Mouse (Mus musculus) cerebellum, adult 11 months (tissue): ENCODE results near the gene Aldh2.
A peak's percentile ranks its signal among the peaks of the same experiment; 100 is the strongest.
"Not testable (repeated sequence)": the region's sequence is repeated elsewhere in the genome, so short reads cannot be mapped to it uniquely, and the experiment has no call there.

Source experiments
- DNase-seq: peaks from one replicate; pipeline ENCODE4 v3.0.0; 2022

Gene Aldh2

DNA sequence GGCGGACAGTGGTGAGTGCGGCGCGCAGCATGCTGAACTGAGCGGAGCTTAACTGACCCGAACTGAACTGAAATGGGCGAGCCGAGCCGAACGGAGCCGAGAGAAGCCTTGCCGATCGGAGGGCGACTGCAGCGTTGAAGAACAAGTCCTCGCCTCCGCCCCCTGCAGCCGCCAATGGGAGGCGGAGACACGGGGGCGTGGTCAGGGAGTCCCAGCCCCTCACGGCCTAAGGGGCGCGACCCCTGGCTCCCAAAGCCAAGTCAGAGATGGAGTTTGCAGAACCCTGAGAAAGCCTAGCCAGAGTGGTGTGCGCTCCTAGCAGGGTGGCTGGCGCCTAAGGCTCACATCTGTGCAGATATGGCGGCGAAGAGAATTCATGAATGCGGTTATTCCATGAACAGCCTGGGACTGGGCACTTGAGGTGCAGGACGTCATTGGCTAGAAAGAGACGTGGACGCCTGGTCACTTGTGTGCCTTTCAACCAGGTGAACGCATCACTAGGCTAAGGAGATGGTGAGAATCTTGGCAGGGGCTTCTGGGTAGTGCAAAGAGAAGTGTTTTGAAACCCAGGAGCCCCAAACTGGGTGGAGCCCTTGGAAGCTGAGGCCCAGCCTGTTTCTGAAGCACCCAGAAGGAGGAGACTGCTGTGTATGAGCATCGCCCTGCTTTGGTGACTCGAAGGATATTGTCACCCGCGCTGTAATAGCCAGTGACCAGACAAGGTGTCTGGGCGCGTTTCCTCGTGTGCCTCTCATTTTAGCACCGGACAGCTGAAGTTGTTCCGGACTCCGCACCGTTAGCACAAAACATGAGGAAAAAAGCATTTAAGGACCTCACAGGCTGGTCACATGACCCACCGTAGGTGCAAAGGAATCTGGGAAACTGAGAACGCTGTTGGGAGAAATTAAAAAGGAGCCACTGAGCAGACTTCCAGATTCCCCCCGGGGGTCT, at the start of gene Aldh2:
Gene Aldh2, minus strand, starts transcription at position 374 of the 951 bp plus-strand sequence.
- DNase-seq, result peak; percentile 60

DNA sequence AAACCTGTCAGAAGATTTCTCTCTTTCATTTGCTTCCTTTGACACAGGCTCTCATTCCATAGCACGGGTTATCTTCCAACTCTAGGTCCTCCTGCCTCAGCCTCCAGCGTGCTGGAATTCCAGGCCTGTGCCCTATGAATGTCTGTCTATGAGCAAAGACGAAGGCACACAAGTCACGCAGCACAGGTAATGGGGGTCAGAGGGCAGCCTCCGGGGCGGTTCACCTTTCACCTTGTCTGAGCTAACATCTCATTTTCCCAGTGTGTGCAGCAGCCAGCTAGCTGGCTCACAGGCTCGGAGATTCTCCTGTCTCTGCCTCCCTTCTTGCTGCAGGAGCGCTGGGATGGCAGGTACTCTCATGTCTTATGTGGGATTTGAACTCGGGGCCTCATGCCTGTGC, 46.0 kb upstream of the Aldh2 start:
- DNase-seq, result no peak

DNA sequence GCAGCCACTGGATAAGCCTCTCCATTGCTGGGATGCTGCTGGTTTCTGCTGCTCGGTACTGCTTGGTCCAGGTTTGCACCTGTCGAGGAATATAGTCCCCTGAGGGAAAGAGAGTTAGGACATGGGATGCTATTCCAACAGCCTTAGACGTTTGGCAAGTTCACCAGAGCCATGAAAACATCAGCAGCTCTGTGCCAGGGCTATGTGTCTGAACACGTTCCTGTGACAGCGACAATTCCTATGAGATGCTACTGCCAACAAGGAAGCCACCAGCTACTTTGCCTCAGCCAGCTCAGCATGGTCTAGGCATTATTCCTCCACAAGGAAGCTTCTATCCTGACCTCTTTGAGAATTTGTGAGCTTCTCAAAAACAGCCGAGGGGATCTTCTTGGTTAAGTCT, 43.7 kb upstream of the Aldh2 start:
- no peak for DNase-seq

DNA sequence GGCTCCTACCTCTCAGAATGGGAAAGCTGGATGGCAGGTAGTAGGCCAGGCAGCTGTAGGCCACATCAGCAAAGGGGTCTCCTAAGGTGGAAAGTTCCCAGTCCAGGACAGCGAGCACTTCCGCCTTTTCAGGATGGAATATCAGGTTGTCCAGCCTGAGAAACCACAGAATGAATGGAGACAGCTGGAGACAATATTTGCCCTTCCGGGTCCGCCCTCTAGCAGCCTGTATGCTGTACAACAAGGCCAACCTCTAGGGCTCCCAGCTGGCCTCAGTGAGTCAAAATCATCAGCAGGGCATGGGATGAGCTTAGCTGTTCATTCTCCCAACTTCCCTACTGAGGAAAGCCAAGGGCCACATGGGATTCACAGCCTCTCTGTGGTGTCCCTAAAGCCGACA, 41.0 kb upstream of the Aldh2 start:
- no peak for DNase-seq

DNA sequence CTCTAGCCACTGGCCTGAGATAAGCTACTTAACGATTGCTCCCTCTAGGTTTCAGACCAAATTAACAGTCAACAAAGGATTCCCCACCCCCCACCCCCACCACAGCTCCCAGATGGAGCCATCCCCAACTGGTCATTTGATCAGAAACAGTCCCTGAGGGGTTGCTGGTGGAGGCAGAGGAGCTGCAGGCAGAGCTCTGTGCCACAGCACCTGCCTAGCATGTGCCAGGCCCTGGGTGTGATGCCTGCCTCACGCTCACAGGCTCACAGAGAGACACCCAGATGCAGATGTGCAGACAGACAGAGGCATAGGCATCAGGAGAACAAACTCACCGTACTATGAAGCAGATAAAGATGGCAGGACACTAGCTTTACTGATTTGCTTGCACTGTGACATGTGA, 39.2 kb upstream of the Aldh2 start:
- DNase-seq, result no peak

DNA sequence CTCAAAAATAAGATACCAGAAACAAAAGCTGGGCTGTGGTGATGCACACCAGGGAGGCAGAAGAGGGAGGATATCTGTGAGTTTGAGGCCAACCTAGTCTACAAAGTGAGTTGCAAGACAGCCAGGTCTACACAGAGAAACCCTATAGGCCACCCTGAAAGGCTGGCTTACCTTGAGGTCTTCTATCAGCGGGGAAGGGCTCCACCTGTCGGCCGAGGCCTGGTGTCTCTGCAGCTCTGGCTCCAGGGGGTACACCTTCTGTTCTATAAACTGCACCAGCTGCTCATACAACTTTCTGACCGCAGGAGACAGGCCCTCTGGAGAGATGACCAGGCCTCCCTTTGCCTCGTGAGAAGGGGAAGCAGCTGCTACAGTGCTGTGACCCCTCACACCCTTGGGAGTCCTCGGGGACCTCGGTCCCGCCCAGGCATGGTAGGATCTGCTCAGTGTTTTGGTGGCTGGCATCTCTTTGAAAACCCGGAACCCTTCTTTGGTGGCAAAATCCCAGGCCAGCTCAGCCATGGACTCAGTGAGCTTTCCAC, 37.6 kb upstream of the Aldh2 start:
- not testable (repeated sequence) for DNase-seq

DNA sequence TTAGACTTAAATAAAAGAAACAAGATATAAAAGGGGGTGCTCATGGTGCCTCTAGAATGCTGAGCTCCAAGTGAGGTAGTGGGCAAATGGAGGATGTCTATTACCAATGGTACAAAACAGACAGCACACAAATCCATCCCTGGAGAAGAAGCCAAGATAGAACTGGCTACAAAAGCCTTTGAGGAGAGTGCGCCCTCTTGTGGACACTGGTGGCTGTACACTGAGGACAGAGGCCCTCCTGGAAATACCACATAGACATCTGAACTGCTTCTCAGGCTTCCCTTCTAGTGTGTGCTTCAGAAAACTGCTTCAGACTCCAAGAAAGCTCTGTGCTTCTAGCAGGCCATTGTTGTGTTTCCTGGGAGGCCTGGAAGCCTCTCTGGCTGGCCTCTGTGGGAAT, 34.2 kb upstream of the Aldh2 start:
- peak; percentile 53 for DNase-seq

DNA sequence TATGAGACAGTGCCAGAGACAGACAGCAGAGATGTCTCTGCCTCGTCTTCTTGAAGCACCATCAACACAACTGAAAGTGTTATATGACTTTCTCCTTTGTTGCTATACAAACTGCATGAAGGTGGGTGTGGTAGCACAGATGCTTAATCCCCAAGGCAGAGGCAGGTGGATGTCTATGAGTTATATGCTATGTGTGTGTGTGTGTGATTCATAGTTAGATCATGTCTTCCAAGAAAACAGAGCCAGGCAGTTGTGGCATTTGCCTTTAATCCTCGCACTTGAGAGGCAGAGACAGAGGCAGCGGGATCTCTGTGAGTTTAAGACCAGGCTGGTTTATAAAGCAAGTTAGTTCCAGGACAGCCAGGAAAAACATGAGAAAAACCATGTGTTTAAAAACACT, 29.6 kb upstream of the Aldh2 start:
- DNase-seq, result no peak

DNA sequence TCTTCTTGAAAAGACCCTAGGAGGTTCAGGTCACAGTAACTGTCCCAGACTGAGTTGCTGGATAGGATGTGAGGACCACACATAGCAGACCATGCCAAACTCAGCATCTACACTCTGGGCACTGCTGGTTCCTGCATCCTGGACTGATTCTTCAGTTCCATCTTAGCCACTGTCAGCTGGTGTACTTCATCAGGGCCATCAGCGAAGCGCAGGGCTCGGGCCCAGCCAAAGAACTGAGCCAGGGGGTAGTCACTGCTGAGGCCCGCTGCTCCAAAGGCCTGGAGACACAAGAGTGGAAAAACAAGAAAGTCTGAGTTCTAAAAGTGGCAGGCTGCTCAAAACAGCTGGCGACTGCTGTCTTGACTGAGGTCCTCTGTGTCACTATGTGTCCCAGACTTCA, 27.5 kb upstream of the Aldh2 start:
- DNase-seq, result no peak

DNA sequence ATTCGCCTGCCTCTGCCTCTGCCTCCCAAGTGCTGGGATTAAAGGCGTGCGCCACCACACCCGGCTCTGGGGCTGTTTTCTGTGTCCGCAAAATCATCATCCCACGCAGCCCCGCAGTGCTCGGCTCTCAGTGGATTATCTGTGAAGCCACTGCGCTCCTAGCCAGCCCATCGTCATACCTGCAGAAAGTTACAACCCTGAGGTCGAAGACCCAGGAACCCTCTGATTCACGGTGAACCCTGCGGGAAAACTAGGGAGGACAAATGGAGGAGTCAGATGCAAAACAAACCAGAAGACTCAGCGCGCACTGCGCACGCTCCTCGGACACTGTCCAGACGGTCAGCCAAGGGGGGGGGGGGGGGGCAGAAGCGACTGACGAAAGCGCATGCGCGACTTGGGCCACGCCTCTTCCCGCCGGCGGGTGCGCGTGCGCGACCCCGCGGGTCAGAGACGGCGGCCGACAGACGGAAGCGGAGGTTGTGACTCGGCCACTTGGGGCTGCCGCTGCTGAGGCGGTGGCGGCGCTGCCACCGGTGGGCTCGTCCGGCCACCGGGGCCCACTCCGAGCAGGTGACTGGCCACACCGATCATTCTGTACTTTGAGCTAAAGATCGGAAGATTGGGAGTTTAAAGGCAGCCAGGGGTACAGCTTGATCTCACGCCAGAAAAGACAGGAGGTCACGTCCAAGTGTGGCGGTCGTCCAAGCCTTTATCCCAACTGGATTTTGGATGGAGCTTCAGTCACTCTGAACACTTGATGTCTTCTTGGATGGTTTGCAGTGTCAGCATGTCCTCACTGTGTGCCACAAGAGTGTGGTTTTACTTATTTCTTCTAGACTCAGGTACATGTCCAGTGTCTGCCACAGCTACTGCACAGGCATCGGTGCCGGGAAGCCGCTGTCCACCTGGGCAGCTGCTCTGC, 25.2 kb upstream of the Aldh2 start, which contains the start of gene Acad12:
Gene Acad12, minus strand, starts transcription at position 347 of the 922 bp plus-strand sequence.
- peak; percentile 83 for DNase-seq

DNA sequence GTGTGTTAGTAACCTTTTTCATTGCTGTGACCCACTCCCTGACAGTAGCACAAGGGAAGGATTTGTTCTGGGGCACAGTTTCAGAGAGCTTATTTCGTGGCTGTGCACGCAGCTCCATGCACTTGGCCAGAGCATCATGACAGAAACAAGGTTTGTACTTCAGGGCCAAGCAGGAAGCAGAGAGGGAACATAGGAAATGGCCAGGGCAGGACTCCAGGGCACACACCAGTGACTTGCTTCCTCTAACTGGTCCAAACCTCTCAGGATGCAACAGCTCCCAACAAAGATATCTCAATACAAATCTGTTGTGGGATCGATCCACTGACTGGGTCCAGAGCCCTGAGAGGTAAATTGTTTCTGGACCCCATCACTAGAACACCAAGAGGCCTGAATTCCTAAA, 21.3 kb upstream of the Aldh2 start:
- DNase-seq, result not testable (repeated sequence)

DNA sequence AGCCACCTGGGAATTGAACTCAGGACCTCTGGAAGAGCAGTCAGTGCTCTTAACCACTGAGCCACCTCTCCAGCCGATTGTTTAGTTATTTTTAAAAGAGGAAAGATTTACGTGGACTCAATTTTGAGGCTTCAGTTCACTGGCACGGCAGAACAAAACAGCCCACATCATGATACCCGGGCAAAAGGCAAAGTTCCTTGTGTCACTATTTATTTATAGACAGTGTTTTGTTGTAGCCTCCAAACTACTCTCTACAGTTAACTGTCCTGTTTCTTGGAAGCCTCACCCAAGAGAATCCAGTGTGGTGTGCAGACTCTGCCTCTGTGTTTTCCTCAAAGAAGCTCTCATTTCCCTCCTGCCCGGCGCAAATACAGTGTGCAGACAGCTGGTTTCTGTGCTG, 18.4 kb upstream of the Aldh2 start:
- no peak for DNase-seq

DNA sequence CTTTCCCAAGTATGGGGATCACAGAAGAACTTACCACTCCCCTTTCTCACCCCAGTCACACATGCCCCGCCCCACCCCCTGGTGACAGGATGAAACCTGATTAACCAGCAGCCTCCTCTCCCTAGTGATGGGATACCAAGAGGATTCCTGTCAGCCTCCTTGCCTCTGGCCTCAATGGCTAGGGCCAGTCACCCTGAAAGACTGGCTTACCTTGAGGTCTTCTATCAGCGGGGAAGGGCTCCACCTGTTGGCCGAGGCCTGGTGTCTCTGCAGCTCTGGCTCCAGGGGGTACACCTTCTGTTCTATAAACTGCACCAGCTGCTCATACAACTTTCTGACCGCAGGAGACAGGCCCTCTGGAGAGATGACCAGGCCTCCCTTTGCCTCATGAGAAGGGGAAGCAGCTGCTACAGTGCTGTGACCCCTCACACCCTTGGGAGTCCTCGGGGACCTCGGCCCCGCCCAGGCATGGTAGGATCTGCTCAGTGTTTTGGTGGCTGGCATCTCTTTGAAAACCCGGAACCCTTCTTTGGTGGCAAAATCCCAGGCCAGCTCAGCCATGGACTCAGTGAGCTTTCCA, 16.0 kb upstream of the Aldh2 start:
- not testable (repeated sequence) for DNase-seq

DNA sequence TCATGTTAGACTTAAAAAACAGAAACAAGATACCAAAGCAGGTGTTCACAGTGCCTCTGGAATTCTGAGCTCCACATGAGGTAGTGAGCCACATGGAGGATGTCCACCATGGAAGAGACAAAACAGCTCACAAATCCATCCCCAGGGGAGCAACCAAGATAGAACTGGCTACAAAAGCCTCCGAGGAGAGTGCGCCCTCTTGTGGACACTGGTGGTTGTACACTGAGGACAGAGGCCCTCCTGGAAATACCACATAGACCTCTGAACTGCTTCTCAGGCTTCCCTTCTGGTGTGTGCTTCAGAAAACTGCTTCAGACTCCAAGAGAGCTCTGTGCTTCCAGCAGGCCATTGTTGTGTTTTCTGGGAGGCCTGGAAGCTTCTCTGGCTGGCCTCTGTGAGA, 12.5 kb upstream of the Aldh2 start:
- DNase-seq, result peak; percentile 56

DNA sequence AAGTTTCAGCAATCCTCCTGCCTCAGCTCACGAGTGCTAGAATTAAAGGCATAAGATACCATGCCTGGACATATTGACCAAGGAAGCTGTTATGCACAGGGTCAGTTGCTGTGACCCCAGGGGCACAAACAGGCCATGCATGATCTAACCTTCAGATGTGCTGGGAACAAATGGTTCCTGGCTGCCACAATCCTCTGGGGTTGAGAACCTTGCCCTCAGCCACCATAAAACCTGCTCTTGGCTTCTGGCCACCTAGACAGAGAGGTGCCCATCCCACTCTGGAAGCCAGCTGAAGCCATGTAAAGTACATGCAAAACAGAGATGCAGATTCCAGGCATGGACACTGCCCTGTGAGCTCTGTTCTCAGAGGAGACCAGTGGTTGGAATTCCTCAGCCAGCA, 10.2 kb upstream of the Aldh2 start:
- DNase-seq, result not testable (repeated sequence)

DNA sequence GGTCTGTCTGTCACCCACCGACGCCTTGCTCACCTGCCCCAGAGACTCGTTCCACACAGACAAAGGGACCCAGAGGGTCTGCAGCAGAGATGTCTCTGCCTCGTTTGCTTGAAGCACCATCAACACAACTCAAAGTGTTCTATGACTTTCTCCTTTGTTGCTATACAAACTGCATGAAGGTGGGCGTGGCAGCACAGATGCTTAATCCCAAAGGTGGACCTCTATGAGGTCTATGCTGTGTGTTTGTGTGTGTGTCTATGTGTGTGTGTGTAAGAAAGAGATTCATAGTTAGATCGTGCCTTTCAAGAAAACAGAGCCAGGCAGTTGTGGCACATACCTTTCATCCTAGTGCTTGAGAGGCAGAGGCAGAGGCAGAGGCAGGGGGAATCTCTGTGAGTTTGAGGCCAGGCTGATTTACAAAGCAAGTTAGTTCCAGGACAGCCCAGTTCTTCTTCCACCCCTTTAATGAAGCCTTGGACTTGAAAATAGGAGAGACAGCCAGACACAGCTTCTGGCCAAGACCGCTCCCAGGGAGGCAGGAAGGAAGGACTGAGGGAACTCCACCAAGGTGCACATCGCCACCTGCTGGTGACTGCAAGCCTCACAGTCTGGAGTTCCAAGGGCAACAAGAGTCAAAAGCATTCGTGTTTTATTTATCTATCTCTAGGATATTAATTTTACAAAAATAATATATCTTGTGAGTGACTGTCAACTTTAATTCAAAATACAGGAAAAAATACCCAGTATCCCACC, 8.1 kb upstream of the Aldh2 start:
- peak; percentile 77 for DNase-seq

DNA sequence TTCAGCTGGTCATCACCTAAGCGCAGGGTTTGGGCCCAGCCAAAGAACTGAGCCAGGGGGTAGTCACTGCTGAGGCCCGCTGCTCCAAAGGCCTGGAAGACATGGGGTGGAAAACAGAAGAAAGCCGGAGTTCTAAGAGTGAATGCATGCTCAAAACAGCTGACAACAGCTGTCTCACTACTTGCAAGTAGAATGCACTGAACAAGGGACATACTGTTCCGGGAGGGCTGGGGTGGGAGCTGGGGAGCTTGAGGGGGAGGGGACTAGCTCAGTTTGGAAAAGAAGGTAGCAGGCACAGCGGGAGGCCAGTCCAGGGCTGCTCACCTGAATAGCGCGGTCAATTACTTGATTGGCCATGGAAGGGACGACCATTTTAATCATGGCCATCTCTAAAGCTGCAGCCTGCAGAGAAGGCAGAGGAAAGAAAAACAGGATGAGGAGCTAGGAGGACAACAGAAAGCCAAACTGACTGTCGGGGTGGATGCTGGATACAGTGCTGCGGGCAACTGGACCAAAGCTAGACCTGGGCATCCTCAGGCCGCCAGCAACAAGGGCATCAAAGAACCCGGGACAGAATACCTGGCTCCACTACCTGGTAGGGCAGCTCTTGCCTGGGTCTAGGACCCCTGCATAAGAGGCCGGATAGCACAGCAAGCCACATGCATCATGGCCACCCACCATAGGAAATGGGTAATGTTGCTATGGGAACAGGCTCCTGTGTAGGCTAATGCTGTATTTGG, 5.4 kb upstream of the Aldh2 start:
- no peak for DNase-seq

DNA sequence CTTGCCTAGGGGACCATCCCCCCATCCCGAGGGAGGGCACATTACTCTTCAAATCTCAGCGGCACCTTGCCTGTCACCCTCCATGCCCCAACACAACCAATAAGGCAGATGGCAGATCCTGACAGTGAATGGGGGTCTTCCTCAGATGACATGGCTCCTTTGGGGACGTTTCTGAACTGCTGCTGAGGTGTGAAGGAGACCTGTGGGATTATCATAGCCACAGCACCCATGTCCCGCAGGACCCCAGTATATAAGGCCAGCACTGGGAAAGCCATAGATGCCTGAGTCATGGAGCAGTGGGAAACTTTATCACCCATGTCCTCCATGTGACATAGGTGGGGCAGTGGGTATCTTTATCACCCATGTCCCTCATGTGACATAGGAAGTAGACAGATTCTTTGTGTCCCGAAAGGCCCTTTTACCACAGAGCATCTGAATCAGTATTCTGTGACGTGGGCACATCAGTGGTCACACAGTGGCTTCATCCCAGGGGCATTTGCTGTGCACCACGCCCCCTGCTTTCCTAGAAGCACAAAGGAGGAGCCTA, 4.4 kb upstream of the Aldh2 start:
- no peak for DNase-seq

DNA sequence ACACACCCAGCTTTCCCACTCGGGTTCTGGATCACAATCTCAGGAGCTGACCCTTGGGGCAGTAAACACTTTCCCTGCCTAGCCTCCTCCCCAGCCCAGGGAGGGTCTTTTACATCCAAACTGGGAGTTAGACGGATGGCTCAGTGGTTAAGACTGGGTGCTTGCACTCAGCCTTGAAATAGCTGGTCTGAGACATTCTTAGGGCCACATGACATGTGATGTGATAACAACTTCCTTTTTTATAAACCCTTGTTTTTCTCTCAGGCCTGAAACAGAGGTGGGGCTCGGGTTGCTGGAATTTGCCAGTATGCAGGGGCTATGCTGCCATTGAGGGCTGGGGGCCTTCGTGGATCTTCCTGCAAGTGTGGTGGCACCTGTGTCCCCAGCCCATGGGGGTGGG, 3.7 kb upstream of the Aldh2 start:
- DNase-seq, result no peak

DNA sequence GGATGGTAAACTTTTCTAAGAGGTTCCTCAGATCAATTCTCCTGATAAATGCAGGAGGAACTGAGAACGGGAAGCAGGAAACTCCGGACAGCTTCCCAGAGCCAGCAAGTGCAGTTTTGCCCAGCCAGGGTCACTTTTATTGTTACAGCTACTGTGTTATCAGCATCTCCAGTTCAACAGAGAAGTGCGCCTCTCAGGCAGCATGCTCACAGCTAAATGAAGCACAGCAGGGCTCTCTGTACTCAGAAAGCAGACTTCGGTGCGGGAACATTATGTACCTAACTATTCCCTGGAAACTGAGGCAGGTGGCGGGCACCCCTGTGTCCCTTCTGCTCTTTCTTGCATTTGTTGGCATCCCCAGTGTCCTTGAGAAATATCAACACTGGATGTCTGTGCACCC, 2.6 kb upstream of the Aldh2 start:
- no peak for DNase-seq

DNA sequence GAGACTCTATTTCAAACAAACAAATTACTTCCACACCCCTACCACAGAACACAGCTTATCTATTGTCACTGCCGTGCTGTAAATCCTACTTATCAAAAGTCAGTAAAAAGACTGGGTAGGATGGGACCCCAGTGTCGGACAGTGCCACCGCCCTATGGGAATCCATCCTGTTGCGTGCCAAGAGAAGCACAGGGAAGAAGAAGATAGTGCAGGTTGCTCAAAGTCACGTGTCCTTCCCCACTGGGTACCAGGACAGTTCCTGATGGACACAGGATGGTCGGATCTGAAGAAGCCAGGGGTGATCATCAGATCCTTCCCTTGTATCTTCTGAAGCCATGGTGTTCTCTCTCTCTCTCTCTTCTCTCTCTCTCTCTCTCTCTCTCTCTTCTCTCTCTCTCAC, 2.1 kb upstream of the Aldh2 start:
- DNase-seq, result no peak
